In genomic region chr3:60513337-60513736, GRCm38 (mm10) we compare ENCODE assay signal across 9 mouse cellular contexts. TPM values are rescaled to one million over a fixed set of nuclear protein-coding genes. Genes with fewer than 3 reads are reported as not detected.
DNase-seq lines count a peak whose midpoint lies in the region; ATAC-seq and TF ChIP-seq lines count a peak whose summit lies in the region.
"Had no signal": no experiment of that assay in that cellular context is flagged by ENCODE, and none has a peak within 500 bp of the region (broad histone marks: within the 10 kb centered on the region; RNA-seq: fewer than 3 reads in every experiment).

No protein-coding gene starts in this region.

- WGBS in liver, adult 2 months: 65% methylated on average over 7 of the region's 7 CpGs
- 59% methylated on average over 7 of the region's 7 CpGs for WGBS in liver, postnatal 0 days (ENCODE audit: insufficient replicate concordance)
- WGBS in forebrain, embryonic 16.5 days: 8% methylated on average over 7 of the region's 7 CpGs

- ATAC-seq in liver, postnatal 0 days: no peak
- peak; percentile 59 for ATAC-seq in forebrain, embryonic 16.5 days

- no peak overlapping the region for H3K4me2 ChIP-seq in liver, postnatal 0 days (ENCODE audit: low read depth, low read length)
- no peak overlapping the region for H3K4me2 ChIP-seq in forebrain, embryonic 16.5 days (ENCODE audit: low read length)
- H3K4me2 ChIP-seq: kidney, embryonic 15.5 days had no signal

- TF ChIP-seq POLR2A in liver, adult 2 months (IDR thresholded peaks at IDR 0.05; ENCODE audit: extremely low read depth, insufficient read depth, low read length): no peak
- no peak for TF ChIP-seq POLR2A in brain, embryonic 14.5 days (IDR thresholded peaks at IDR 0.05; ENCODE audit: borderline replicate concordance, extremely low read depth, insufficient read depth, insufficient read length, poor library complexity, severe bottlenecking)

- peaks cover 29% of the 10 kb centered on the region for H3K79me2 ChIP-seq in liver, adult 2 months (ENCODE audit: control insufficient read depth, insufficient read depth, low read length)

- peaks cover 38% of the 10 kb centered on the region for H3K4me1 ChIP-seq in liver, adult 2 months (ENCODE audit: control insufficient read depth, insufficient read depth, low read length)
- peaks cover 44% of the 10 kb centered on the region for H3K4me1 ChIP-seq in liver, postnatal 0 days (ENCODE audit: insufficient read depth)
- peaks cover 5% of the 10 kb centered on the region for H3K4me1 ChIP-seq in forebrain, embryonic 16.5 days (replicated peaks; ENCODE audit: control insufficient read depth, insufficient read depth, low read length)

- H3K36me3 ChIP-seq in liver, adult 2 months (ENCODE audit: control insufficient read depth, insufficient read depth, low read length): no peaks in the 10 kb centered on the region
- no peaks in the 10 kb centered on the region for H3K36me3 ChIP-seq in liver, postnatal 0 days (replicated peaks; ENCODE audit: insufficient read depth, low read length)
- H3K36me3 ChIP-seq in forebrain, embryonic 16.5 days (ENCODE audit: control insufficient read depth, insufficient read depth): no peaks in the 10 kb centered on the region
- H3K36me3 ChIP-seq: kidney, embryonic 15.5 days had no signal

- H3K4me3 ChIP-seq in liver, adult 2 months (ENCODE audit: insufficient read depth, low read depth, low read length): no peak overlapping the region
- H3K4me3 ChIP-seq in liver, postnatal 0 days (ENCODE audit: low read depth, low read length): no peak overlapping the region
- H3K4me3 ChIP-seq in forebrain, embryonic 16.5 days (replicated peaks; ENCODE audit: low read length): no peak overlapping the region
- H3K4me3 ChIP-seq: kidney, embryonic 15.5 days had no signal

- TF ChIP-seq CTCF in liver, adult 2 months (IDR thresholded peaks at IDR 0.05; ENCODE audit: low read depth, low read length): no peak
- no peak for TF ChIP-seq CTCF in liver, postnatal 0 days (IDR thresholded peaks at IDR 0.05; ENCODE audit: low read depth)
- TF ChIP-seq CTCF in brain, embryonic 14.5 days (IDR thresholded peaks at IDR 0.05; ENCODE audit: borderline replicate concordance, extremely low read depth, insufficient read depth, insufficient read length): no peak

- no peaks in the 10 kb centered on the region for H3K9me3 ChIP-seq in liver, postnatal 0 days (ENCODE audit: low read length)
- no peaks in the 10 kb centered on the region for H3K9me3 ChIP-seq in forebrain, embryonic 16.5 days (ENCODE audit: control insufficient read depth, low read length)
- H3K9me3 ChIP-seq: kidney, embryonic 15.5 days had no signal

- TF ChIP-seq EP300 in liver, postnatal 0 days (IDR thresholded peaks at IDR 0.05; ENCODE audit: low read depth): no peak

- peak; percentile 62 for DNase-seq in cerebellum, adult 11-12 months
- no peak for DNase-seq in cerebellum, adult 8-10 months
- no peak for DNase-seq in liver, adult 2 months (ENCODE audit: extremely low read depth, low read depth, low spot score)
- no peak for DNase-seq in liver, postnatal 0 days
- DNase-seq in brain, embryonic 14.5 days (ENCODE audit: low read depth): peak; percentile 78
- no peak for DNase-seq in embryo, embryonic 11 days
- no peak for DNase-seq in urinary bladder, postnatal 25 days (ENCODE audit: low spot score)

- H3K27me3 ChIP-seq in liver, adult 2 months (ENCODE audit: control insufficient read depth, insufficient read depth, low read length): no peaks in the 10 kb centered on the region
- H3K27me3 ChIP-seq in liver, postnatal 0 days (ENCODE audit: insufficient read depth, low read length): no peaks in the 10 kb centered on the region
- no peaks in the 10 kb centered on the region for H3K27me3 ChIP-seq in forebrain, embryonic 16.5 days (replicated peaks; ENCODE audit: control insufficient read depth, insufficient read depth, low read length)
- H3K27me3 ChIP-seq: kidney, embryonic 15.5 days had no signal

- H3K9ac ChIP-seq in liver, adult 2 months (ENCODE audit: low read depth, low read length): no peak overlapping the region
- H3K9ac ChIP-seq in liver, postnatal 0 days (replicated peaks): no peak overlapping the region
- no peak overlapping the region for H3K9ac ChIP-seq in forebrain, embryonic 16.5 days (replicated peaks; ENCODE audit: low read depth, low read length)
- H3K9ac ChIP-seq: kidney, embryonic 15.5 days had no signal

- 0 out of 2 replicates have a peak overlapping the region, but pooled peaks have one; percentile 7 for H3K27ac ChIP-seq in liver, adult 2 months (replicated peaks; ENCODE audit: insufficient read depth, low read depth, low read length)
- no peak overlapping the region for H3K27ac ChIP-seq in liver, postnatal 0 days (ENCODE audit: low read depth)
- H3K27ac ChIP-seq in forebrain, embryonic 16.5 days (ENCODE audit: low read length): no peak overlapping the region
- H3K27ac ChIP-seq: kidney, embryonic 15.5 days had no signal

RNA-seq across cellular contexts. Expression of gene Mbnl1, which starts 40.7 kb away (rescaled TPM):
- 107 and 111 TPM in 2 replicates for total RNA-seq in liver, adult 2 months (2014; rRNA removed)
- polyA plus RNA-seq in liver, adult 2 months (2012; rRNA removed): 22.6 and 27.3 TPM in 2 replicates
- 61.3 and 73.3 TPM in 2 replicates for polyA plus RNA-seq in liver, postnatal 0 days (2015; fragmentation: Nextera tagmentation; extraction: Ambion mirVana)
- 15.9 and 25.3 TPM in 2 replicates for polyA plus RNA-seq in brain, embryonic 14.5 days (2012; rRNA removed)
- polyA plus RNA-seq in forebrain, embryonic 16.5 days (2015; fragmentation: Nextera tagmentation; extraction: Ambion mirVana): 47.0 and 52.0 TPM in 2 replicates

Comparison
In these comparisons a context has a peak if more than half of its experiments do, and no peak if none do; other contexts are left out.
1. DNase-seq: peak in cerebellum, adult 11-12 months (single experiment) and brain, embryonic 14.5 days (single experiment); none in cerebellum, adult 8-10 months (single experiment), liver, adult 2 months (single experiment), liver, postnatal 0 days (single experiment), embryo, embryonic 11 days (single experiment) and urinary bladder, postnatal 25 days (single experiment).